Mouse (Mus musculus) CH12.LX (cell line): ENCODE data around the gene Plcb3. TPM values are rescaled to one million over a fixed set of nuclear protein-coding genes. Genes with fewer than 3 reads are reported as not detected.

ENCODE experiments used
- DNase-seq: peaks from one replicate; pipeline ENCODE4 v3.0.0-alpha.2; 2013; ENCODE audit errors: extremely low read depth
- H3K27ac ChIP-seq: 2 replicates; pipeline ENCODE4 v1.5.1; 2012; ENCODE audit warnings: low read depth, mild to moderate bottlenecking, control low read depth, moderate library complexity; ENCODE audit not compliant: insufficient read depth
- H3K27me3 ChIP-seq: replicated peaks from 2 replicates; pipeline ENCODE3; 2012; ENCODE audit warnings: inconsistent platforms
- H3K36me3 ChIP-seq, 2 experiments: replicated peaks in 1 of 2; 2 replicates each; pipeline versions ENCODE3 to v1.6.1; 2012; ENCODE audit warnings: inconsistent platforms in 1 of 2, low read length in 1 of 2, mild to moderate bottlenecking in 1 of 2, mixed read lengths in 1 of 2, moderate library complexity in 1 of 2; ENCODE audit not compliant: control insufficient read depth in 1 of 2, insufficient read depth in 1 of 2
- H3K4me1 ChIP-seq, 2 experiments: 2 replicates each; pipeline ENCODE4 v1.6.1; 2012; ENCODE audit warnings: inconsistent platforms in 1 of 2, moderate library complexity in 1 of 2; ENCODE audit not compliant: insufficient read depth in 2 of 2, control insufficient read depth in 1 of 2
- H3K4me2 ChIP-seq: 2 replicates; pipeline ENCODE4 v1.6.1; 2012; ENCODE audit warnings: low read depth, mild to moderate bottlenecking, control low read depth; ENCODE audit not compliant: poor library complexity, insufficient read depth, severe bottlenecking
- H3K4me3 ChIP-seq, 3 experiments: fragments of 150-350 bp in 1 of 3; sonication (generic) in 1 of 3; replicated peaks in 1 of 3; 2 replicates each; pipeline versions ENCODE3 to v1.5.1; 2011 to 2012; ENCODE audit warnings: low read depth in 2 of 3, low read length in 2 of 3, mild to moderate bottlenecking in 2 of 3, moderate library complexity in 2 of 3, control low read depth in 1 of 3, improper control_type of control experiment in 1 of 3, inconsistent platforms in 1 of 3, mixed read lengths in 1 of 3; ENCODE audit not compliant: poor library complexity in 1 of 3
- H3K79me2 ChIP-seq: replicated peaks from 2 replicates; pipeline ENCODE4 v1.6.1; 2012; ENCODE audit warnings: mild to moderate bottlenecking, moderate library complexity; ENCODE audit not compliant: control insufficient read depth, poor library complexity, insufficient read depth, severe bottlenecking; ENCODE audit errors: extremely low read depth
- H3K9ac ChIP-seq: 2 replicates; pipeline ENCODE4 v1.6.1; 2012; ENCODE audit warnings: low read depth, mild to moderate bottlenecking, control low read depth, moderate library complexity; ENCODE audit not compliant: insufficient read depth
- H3K9me3 ChIP-seq: replicated peaks from 2 replicates; pipeline ENCODE3; 2012; ENCODE audit warnings: low read length, inconsistent platforms, mixed read lengths
- CHD2 ChIP-seq: IDR thresholded peaks from 2 replicates; pipeline ENCODE4 v1.6.1; 2011; ENCODE audit warnings: low read length, improper control_type of control experiment
- CTCF ChIP-seq, 2 experiments: IDR thresholded peaks in 1 of 2; conservative IDR thresholded peaks in 1 of 2; 2 replicates each; pipeline ENCODE4 v1.5.1; 2011 to 2012; ENCODE audit warnings: low read depth in 2 of 2, low read length in 2 of 2, improper control_type of control experiment in 1 of 2, inconsistent platforms in 1 of 2, mild to moderate bottlenecking in 1 of 2, moderate library complexity in 1 of 2
- EP300 ChIP-seq: IDR thresholded peaks from 2 replicates; pipeline ENCODE4 v1.6.1; 2011; ENCODE audit warnings: low read length, improper control_type of control experiment
- ETS1 ChIP-seq: conservative IDR thresholded peaks from 2 replicates; pipeline ENCODE4 v1.6.1; 2012; ENCODE audit warnings: low read depth, mild to moderate bottlenecking, inconsistent platforms, low read length, improper control_type of control experiment, moderate library complexity
- GABPA ChIP-seq: IDR thresholded peaks from 2 replicates; pipeline ENCODE4 v1.6.1; 2012; ENCODE audit warnings: low read depth, low read length, improper control_type of control experiment, inconsistent platforms; ENCODE audit not compliant: insufficient replicate concordance
- IRF4 ChIP-seq: IDR thresholded peaks from 2 replicates; pipeline ENCODE4 v1.6.1; 2014; ENCODE audit warnings: low read depth, mild to moderate bottlenecking, inconsistent platforms, low read length, improper control_type of control experiment
- JUN ChIP-seq: IDR thresholded peaks from 2 replicates; pipeline ENCODE4 v1.6.1; 2011; ENCODE audit warnings: low read depth, mild to moderate bottlenecking, low read length, improper control_type of control experiment, moderate library complexity; ENCODE audit not compliant: insufficient read depth
- JUND ChIP-seq: conservative IDR thresholded peaks from 2 replicates; pipeline ENCODE4 v1.6.1; 2011; ENCODE audit warnings: low read depth, low read length, improper control_type of control experiment
- MAFK ChIP-seq: IDR thresholded peaks from 2 replicates; pipeline ENCODE4 v1.6.1; 2011; ENCODE audit warnings: low read length, improper control_type of control experiment; ENCODE audit not compliant: insufficient replicate concordance
- MAX ChIP-seq: IDR thresholded peaks from 2 replicates; pipeline ENCODE4 v1.6.1; 2011; ENCODE audit warnings: low read length, improper control_type of control experiment
- MAZ ChIP-seq: IDR thresholded peaks from 2 replicates; pipeline ENCODE4 v1.6.1; 2012; ENCODE audit warnings: low read depth, mild to moderate bottlenecking, inconsistent platforms, low read length, improper control_type of control experiment, moderate library complexity
- MXI1 ChIP-seq: IDR thresholded peaks from 2 replicates; pipeline ENCODE4 v1.6.1; 2011; ENCODE audit warnings: mild to moderate bottlenecking, low read depth, low read length, improper control_type of control experiment
- MYC ChIP-seq: IDR thresholded peaks from 2 replicates; pipeline ENCODE4 v1.6.1; 2011; ENCODE audit warnings: low read depth, mild to moderate bottlenecking, improper control_type of control experiment, low read length
- POLR2A ChIP-seq: IDR thresholded peaks from 2 replicates; pipeline ENCODE4 v1.6.1; 2011; ENCODE audit warnings: low read depth, mild to moderate bottlenecking, improper control_type of control experiment, low read length
- POLR2AphosphoS2 ChIP-seq: IDR thresholded peaks from 2 replicates; pipeline ENCODE4 v1.6.1; 2011; ENCODE audit warnings: low read depth, low read length, improper control_type of control experiment
- RCOR1 ChIP-seq: conservative IDR thresholded peaks from 2 replicates; pipeline ENCODE4 v1.6.1; 2012; ENCODE audit warnings: low read depth, mild to moderate bottlenecking, inconsistent platforms, low read length, improper control_type of control experiment
- TCF12 ChIP-seq: IDR thresholded peaks from 2 replicates; pipeline ENCODE4 v1.6.1; 2014; ENCODE audit warnings: low read depth, mild to moderate bottlenecking, inconsistent platforms, low read length, improper control_type of control experiment
- USF2 ChIP-seq: conservative IDR thresholded peaks from 2 replicates; pipeline ENCODE4 v1.6.1; 2011; ENCODE audit warnings: low read depth, low read length, improper control_type of control experiment
- ZC3H11A ChIP-seq: IDR thresholded peaks from 2 replicates; pipeline ENCODE4 v1.6.1; 2012; ENCODE audit warnings: low read depth, mild to moderate bottlenecking, inconsistent platforms, low read length, improper control_type of control experiment
- ZKSCAN1 ChIP-seq: IDR thresholded peaks from 2 replicates; pipeline ENCODE4 v1.6.1; 2012; ENCODE audit warnings: low read depth, inconsistent platforms, low read length, improper control_type of control experiment, borderline replicate concordance
- ZMIZ1 ChIP-seq: IDR thresholded peaks from 2 replicates; pipeline ENCODE4 v1.6.1; 2012; ENCODE audit warnings: low read depth, mild to moderate bottlenecking, inconsistent platforms, low read length, improper control_type of control experiment
- dilution Hi-C: fragments of 300-500 bp; cut with MboI; formaldehyde crosslinking; loops from 2 replicates; pipeline ENCODE4 v1.14.3; 2020; ENCODE audit warnings: low sequenced_read_pairs; ENCODE audit not compliant: extremely low pct_unique_long_range_greater_than_20kb, extremely low pct_ligation_motif_present
- in situ Hi-C: fragments of 300-500 bp; cut with MboI; formaldehyde crosslinking; loops from 3 replicates; pipeline ENCODE4 v1.14.3; 2019; ENCODE audit warnings: low sequenced_read_pairs, low pct_ligation_motif_present, low pct_unique_long_range_greater_than_20kb, mixed read lengths
- polyA plus RNA-seq: library from polyadenylated mRNA; unstranded; fragments of >175 nt; gene quantifications from 2 replicates; pipeline ENCODE4 v1.2.1, GENCODE M21; 2012; ENCODE audit warnings: low read depth; ENCODE audit not compliant: insufficient read length
- total RNA-seq, 2 experiments: library from RNA; depleted of rRNA; stranded (reverse); fragments of 300-350 nt in 1 of 2; fragments of >200 nt in 1 of 2; gene quantifications; 2 replicates each; pipeline ENCODE4 v1.2.3; 2012 to 2014

Plcb3 gene
- total and polyA plus RNA-seq, 3 experiments = 4.1 to 8.2 (median 7.5) TPM

DNA sequence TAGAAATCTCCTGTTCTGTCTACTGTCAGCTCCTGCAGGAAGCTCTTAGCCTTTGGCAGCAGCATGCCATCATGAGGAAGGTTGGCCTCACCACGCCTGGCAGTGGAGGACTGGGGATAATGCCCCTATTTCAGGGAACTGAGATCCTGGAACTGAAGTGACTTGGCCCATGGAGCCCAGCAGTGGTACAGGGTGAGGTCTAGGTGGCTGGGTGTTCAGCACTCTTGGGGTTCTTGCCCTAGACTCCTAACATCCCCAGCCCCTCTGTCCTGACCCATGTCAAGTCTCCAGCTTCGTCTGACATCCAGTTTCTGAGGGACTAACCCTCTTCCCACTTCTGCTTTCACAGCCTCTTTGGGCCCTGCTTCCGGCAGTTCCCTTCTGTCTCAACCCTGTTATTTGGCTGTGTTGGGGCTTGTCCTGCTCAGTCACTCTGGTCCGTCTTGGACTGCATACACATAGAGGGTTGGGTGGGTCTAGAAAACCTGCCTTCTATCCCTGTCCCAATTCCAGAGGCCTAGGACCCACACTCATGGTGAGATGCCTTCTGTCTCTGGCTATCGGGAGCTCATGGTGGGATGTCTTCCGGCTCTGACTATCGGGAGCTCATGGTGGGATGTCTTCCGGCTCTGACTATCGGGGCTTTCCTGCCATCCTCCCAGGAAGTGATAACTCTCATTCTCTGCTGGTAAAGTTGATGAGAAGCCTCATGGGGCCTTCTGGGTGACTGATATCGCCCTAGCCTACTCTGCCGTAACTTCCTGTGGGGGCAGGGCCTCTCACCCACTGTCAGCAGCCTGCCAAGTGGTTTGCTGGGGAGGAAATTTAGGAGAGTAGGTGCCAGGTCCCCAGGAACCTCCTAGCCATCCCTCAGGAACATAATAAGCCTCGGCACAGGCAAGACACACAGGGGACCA, 41.5 kb upstream of the Plcb3 start (continued):
- TF ChIP-seq MXI1 = peak; percentile 79

DNA sequence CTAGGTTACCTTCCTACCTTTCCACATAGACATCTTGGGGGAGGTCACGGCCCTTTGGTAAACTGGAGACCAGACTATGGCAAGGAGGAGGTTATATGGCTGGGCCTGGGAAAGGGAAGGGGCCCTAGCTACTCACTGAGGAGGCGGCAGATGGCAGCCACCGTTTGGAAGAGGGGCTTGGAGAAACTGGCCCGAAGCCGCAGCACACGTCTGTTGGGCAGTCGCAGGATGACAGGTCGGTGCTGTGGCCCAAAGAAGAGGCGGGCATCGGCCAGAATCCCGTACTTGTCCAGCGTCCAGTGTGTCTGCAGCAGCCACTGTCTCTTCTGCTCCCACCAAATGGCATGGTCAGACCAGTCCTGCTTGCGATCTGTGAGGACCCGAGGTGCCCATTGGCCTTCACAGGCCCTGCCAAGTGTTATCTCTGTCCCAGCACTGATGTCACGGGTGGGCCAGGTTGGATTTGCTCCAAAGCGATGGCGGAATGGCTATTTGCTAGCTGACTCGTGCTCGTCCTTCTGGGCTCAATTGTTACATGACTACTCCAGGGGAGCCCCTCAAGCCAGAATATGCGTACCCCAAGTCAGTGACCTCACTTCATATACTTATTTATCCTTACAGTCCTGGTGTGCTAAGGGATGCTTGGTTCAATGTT, 38.3 kb upstream of the Plcb3 start:
- no peak for TF ChIP-seq CTCF (conservative IDR thresholded peaks at IDR 0.05 in 1 of 2, IDR thresholded peaks at IDR 0.05 in 1 of 2; ENCODE audit: low read depth in 2 of 2, low read length in 2 of 2)
- no peak for TF ChIP-seq ETS1
- no peak for TF ChIP-seq MAX
- TF ChIP-seq JUN = no peak
- TF ChIP-seq ZC3H11A = no peak
- no peak for TF ChIP-seq POLR2AphosphoS2
- no peak for TF ChIP-seq MYC
- TF ChIP-seq USF2 = no peak
- no peak for TF ChIP-seq MAFK
- no peak for TF ChIP-seq POLR2A
- TF ChIP-seq ZKSCAN1 = no peak
- no peak for TF ChIP-seq GABPA
- no peak for TF ChIP-seq RCOR1
- no peak for TF ChIP-seq ZMIZ1
- no peak for TF ChIP-seq EP300
- H3K9me3 ChIP-seq = no peaks in the 10 kb centered on the region
- no peak overlapping the region for H3K4me3 ChIP-seq
- H3K9ac ChIP-seq = no peak overlapping the region
- H3K27me3 ChIP-seq = no peaks in the 10 kb centered on the region
- peaks cover 27 to 53% of the 10 kb centered on the region in 2 experiments for H3K36me3 ChIP-seq
- no peak for DNase-seq
- H3K4me2 ChIP-seq = no peak overlapping the region
- H3K79me2 ChIP-seq = peaks cover 3% of the 10 kb centered on the region; the same call in 1 of the 2 replicates
- no peak overlapping the region for H3K27ac ChIP-seq
- H3K4me1 ChIP-seq = peaks cover 6 to 15% of the 10 kb centered on the region in 2 experiments; a peak in 3 of 4 replicates
- in situ Hi-C loops (no loop called here), dilution Hi-C loops (no loop called here)

DNA sequence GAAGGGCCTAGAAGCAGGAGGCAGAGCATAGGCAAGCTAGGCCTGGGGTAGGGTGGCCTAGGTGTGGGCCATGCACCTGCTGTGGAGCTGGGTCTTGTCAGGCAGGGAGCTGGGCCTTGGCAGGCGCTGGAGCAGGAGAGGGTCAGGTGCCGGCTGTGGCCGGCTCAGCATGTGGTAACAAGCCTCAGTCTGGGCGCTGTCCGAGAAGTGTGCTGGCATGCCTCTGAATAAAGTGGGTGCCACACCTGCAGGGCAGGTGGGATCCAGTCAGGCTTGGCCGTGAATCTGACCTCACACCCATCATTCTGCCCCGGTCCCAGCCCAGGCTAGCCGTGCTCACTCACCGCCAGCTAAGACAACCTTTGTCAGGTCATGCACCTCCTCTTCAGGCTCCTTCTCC, 37.7 kb upstream of the Plcb3 start:
- no peak overlapping the region for H3K4me2 ChIP-seq
- no peak overlapping the region for H3K9ac ChIP-seq
- H3K27me3 ChIP-seq = no peaks in the 10 kb centered on the region
- peaks cover 1% of the 10 kb centered on the region; the same call in 1 of the 2 replicates for H3K79me2 ChIP-seq
- H3K4me3 ChIP-seq = no peak overlapping the region
- no peaks in the 10 kb centered on the region for H3K9me3 ChIP-seq
- dilution Hi-C loops = no loop called here
- H3K36me3 ChIP-seq = peaks cover 27 to 57% of the 10 kb centered on the region in 2 experiments
- in situ Hi-C loops = no loop called here
- no peak overlapping the region for H3K27ac ChIP-seq
- no peak for TF ChIP-seq TCF12
- no peak for TF ChIP-seq CHD2
- no peak for TF ChIP-seq USF2
- no peak for TF ChIP-seq IRF4
- TF ChIP-seq MYC = no peak
- no peak for TF ChIP-seq ZKSCAN1
- no peak for TF ChIP-seq JUND
- TF ChIP-seq MAZ = no peak
- TF ChIP-seq JUN = no peak
- peaks cover 5 to 13% of the 10 kb centered on the region in 2 experiments; a peak in 3 of 4 replicates for H3K4me1 ChIP-seq
- DNase-seq = no peak
